Comparison of ENCODE assay signal across 8 mouse cellular contexts in the genomic region with DNA sequence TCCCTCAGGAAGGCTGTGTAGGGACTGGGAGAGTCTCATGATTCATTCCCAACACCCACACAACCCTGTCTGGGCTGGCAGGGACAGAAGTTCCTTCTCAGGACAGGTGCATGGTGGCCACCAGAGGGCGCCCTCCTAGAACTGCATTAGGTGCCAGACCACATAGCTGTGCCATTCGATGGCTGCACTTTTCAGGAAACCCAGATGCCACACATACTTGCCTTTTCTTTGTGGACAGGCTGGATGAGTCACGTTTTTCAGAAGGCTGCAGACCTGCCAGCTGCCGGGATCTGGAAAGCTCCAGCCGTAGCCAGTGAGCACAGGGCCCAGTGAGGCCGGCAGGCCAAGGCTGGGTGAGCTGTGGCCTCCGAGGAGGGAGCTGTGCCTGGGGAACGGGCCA.
DNase-seq lines count a peak whose midpoint lies in the region; ATAC-seq and TF ChIP-seq lines count a peak whose summit lies in the region.

No protein-coding gene starts in this region.

- 24% methylated on average over 8 of the region's 8 CpGs for WGBS in cerebellum, adult 2 months
- WGBS in lung, postnatal 0 days: 33% methylated on average over 8 of the region's 8 CpGs

- no peaks in the 10 kb centered on the region for H3K36me3 ChIP-seq in lung, postnatal 0 days (ENCODE audit: insufficient read depth, low read length)

- no peak overlapping the region for H3K4me3 ChIP-seq in cerebellum, adult 2 months (replicated peaks; ENCODE audit: insufficient read depth, low read depth, low read length)
- no peak overlapping the region for H3K4me3 ChIP-seq in lung, postnatal 0 days (ENCODE audit: low read depth, low read length)

- TF ChIP-seq EP300 in lung, postnatal 0 days (IDR thresholded peaks at IDR 0.05): peak; percentile 78

- no peak overlapping the region for H3K4me2 ChIP-seq in lung, postnatal 0 days (replicated peaks; ENCODE audit: low read depth, low read length)

- H3K27ac ChIP-seq in cerebellum, adult 2 months (ENCODE audit: insufficient read depth, low read length): no peak overlapping the region
- H3K27ac ChIP-seq in lung, postnatal 0 days (ENCODE audit: low read length): no peak overlapping the region

- no peaks in the 10 kb centered on the region for H3K9me3 ChIP-seq in lung, postnatal 0 days (ENCODE audit: low read length)

- DNase-seq in MEL-GATA-1-ER (ENCODE audit: extremely low read depth, low read depth): peak; percentile 57
- peak; percentile 74 to 80 for DNase-seq in cerebellum, adult 2 months
- peak; percentile 80 for DNase-seq in forelimb bud, embryonic 11.5 days (ENCODE audit: low read depth, low spot score)
- DNase-seq in heart, postnatal 4 days: peak; percentile 93
- DNase-seq in layer of hippocampus, adult 18-20 months (ENCODE audit: low spot score in 2 of 2): peak; percentile 74 to 87
- DNase-seq in lung, postnatal 0 days (ENCODE audit: low spot score): peak; percentile 95
- peak; percentile 84 for DNase-seq in ovary, postnatal 36 days (ENCODE audit: low spot score)
- peak; percentile 84 for DNase-seq in thymus, postnatal 14 days

- TF ChIP-seq POLR2A in cerebellum, adult 2 months (IDR thresholded peaks at IDR 0.05; ENCODE audit: borderline replicate concordance, insufficient read depth, low read length): no peak

- no peaks in the 10 kb centered on the region for H3K27me3 ChIP-seq in cerebellum, adult 2 months (ENCODE audit: control insufficient read depth, insufficient read depth, low read length)
- H3K27me3 ChIP-seq in lung, postnatal 0 days (replicated peaks; ENCODE audit: insufficient read depth, low read length): no peaks in the 10 kb centered on the region

- no peak overlapping the region for H3K9ac ChIP-seq in lung, postnatal 0 days (replicated peaks; ENCODE audit: low read depth)

- peaks cover 11% of the 10 kb centered on the region; the same call in 1 of the 2 replicates for H3K4me1 ChIP-seq in cerebellum, adult 2 months (ENCODE audit: control insufficient read depth, insufficient read depth, low read length)
- peaks cover 10% of the 10 kb centered on the region; the same call in 1 of the 2 replicates for H3K4me1 ChIP-seq in lung, postnatal 0 days (ENCODE audit: insufficient read depth, low read depth, low read length)

- peak; percentile 82 for TF ChIP-seq CTCF in cerebellum, adult 2 months (IDR thresholded peaks at IDR 0.05; ENCODE audit: borderline replicate concordance, insufficient read depth, low read depth, low read length)
- peak; percentile 97 for TF ChIP-seq CTCF in lung, postnatal 0 days (IDR thresholded peaks at IDR 0.05)

- peak; percentile 80 for ATAC-seq in lung, postnatal 0 days
